Mouse (Mus musculus) lung, postnatal 0 days (tissue): ENCODE data around the gene Gm37240.

Experiments used
- CTCF ChIP-seq: IDR thresholded peaks from 2 replicates; pipeline ENCODE4 v1.5.1; 2016; ENCODE audit warnings: antibody characterized with exemption, mild to moderate bottlenecking
- EP300 ChIP-seq: IDR thresholded peaks from 2 replicates; pipeline ENCODE4 v1.6.1; 2016; ENCODE audit warnings: antibody characterized with exemption, mild to moderate bottlenecking, control low read depth

GRCm38 (mm10) chr3:84595677-84596234 is 1291.6 kb downstream of the Gm37240 start:
- TF ChIP-seq EP300 (no peak), CTCF (no peak)
